ENCODE assay signal across 9 mouse cellular contexts in genomic region chr13:108347016-108347415, GRCm38 (mm10). TPM values are rescaled to one million over a fixed set of nuclear protein-coding genes. Genes with fewer than 3 reads are reported as not detected.
DNase-seq lines count a peak whose midpoint lies in the region; ATAC-seq lines count a peak whose summit lies in the region.
"Had no signal": no experiment of that assay in that cellular context is flagged by ENCODE, and none has a peak within 500 bp of the region (broad histone marks: within the 10 kb centered on the region; RNA-seq: fewer than 3 reads in every experiment).

No protein-coding gene starts in this region.

- H3K4me3 ChIP-seq in embryonic facial prominence, embryonic 14.5 days (ENCODE audit: low read depth, low read length) = no peak overlapping the region
- no peak overlapping the region for H3K4me3 ChIP-seq in intestine, embryonic 16.5 days (ENCODE audit: low read length)
- H3K4me3 ChIP-seq in stomach, embryonic 16.5 days (replicated peaks; ENCODE audit: low read length) = no peak overlapping the region
- H3K4me3 ChIP-seq: heart, embryonic 13.5 days had no signal

- peak; percentile 79 for ATAC-seq in embryonic facial prominence, embryonic 14.5 days (ENCODE audit: low read depth)
- ATAC-seq in intestine, embryonic 16.5 days = peak; percentile 55; the same call in 1 of the 2 replicates
- peak; percentile 56; the same call in 1 of the 2 replicates for ATAC-seq in stomach, embryonic 16.5 days (ENCODE audit: insufficient read depth, low FRiP score)

- H3K27ac ChIP-seq in embryonic facial prominence, embryonic 14.5 days (replicated peaks; ENCODE audit: low read depth, low read length) = no peak overlapping the region
- no peak overlapping the region for H3K27ac ChIP-seq in intestine, embryonic 16.5 days (ENCODE audit: low read length)
- no peak overlapping the region for H3K27ac ChIP-seq in stomach, embryonic 16.5 days (ENCODE audit: low read length)
- H3K27ac ChIP-seq: heart, embryonic 13.5 days had no signal

- 46% methylated on average over 4 of the region's 4 CpGs for WGBS in embryonic facial prominence, embryonic 14.5 days
- WGBS in intestine, embryonic 16.5 days = 42% methylated on average over 4 of the region's 4 CpGs
- WGBS in stomach, embryonic 16.5 days = 52% methylated on average over 4 of the region's 4 CpGs

- DNase-seq in cerebellum, adult 9-10 months = peak; percentile 12
- DNase-seq in cerebellum, adult 9-11 months = no peak
- peak; percentile 5 to 21 for DNase-seq in spleen, postnatal 36 days (ENCODE audit: low spot score in 2 of 2)
- no peak for DNase-seq in spleen, adult 12 weeks (ENCODE audit: low spot score)
- peak; percentile 87 for DNase-seq in embryonic facial prominence, embryonic 14.5 days (ENCODE audit: low spot score)
- DNase-seq in lung, postnatal 14 days = peak; percentile 64

- no peaks in the 10 kb centered on the region for H3K27me3 ChIP-seq in embryonic facial prominence, embryonic 14.5 days (replicated peaks; ENCODE audit: control insufficient read depth, insufficient read depth, low read length)
- H3K27me3 ChIP-seq in intestine, embryonic 16.5 days (replicated peaks; ENCODE audit: control insufficient read depth, insufficient read depth, low read length) = no peaks in the 10 kb centered on the region
- H3K27me3 ChIP-seq in stomach, embryonic 16.5 days (ENCODE audit: control insufficient read depth, insufficient read depth, low read length) = no peaks in the 10 kb centered on the region
- H3K27me3 ChIP-seq: heart, embryonic 13.5 days had no signal

- no peak overlapping the region for H3K9ac ChIP-seq in embryonic facial prominence, embryonic 14.5 days (ENCODE audit: low read depth, low read length)
- no peak overlapping the region for H3K9ac ChIP-seq in intestine, embryonic 16.5 days (ENCODE audit: low read depth, low read length)
- H3K9ac ChIP-seq in stomach, embryonic 16.5 days (ENCODE audit: low read length) = no peak overlapping the region
- H3K9ac ChIP-seq: heart, embryonic 13.5 days had no signal

- no peak overlapping the region for H3K4me2 ChIP-seq in embryonic facial prominence, embryonic 14.5 days (ENCODE audit: low read depth, low read length)
- no peak overlapping the region for H3K4me2 ChIP-seq in intestine, embryonic 16.5 days (ENCODE audit: low read depth, low read length)
- no peak overlapping the region for H3K4me2 ChIP-seq in stomach, embryonic 16.5 days (ENCODE audit: low read depth, low read length)
- H3K4me2 ChIP-seq: heart, embryonic 13.5 days had no signal

- no peaks in the 10 kb centered on the region for H3K36me3 ChIP-seq in embryonic facial prominence, embryonic 14.5 days (ENCODE audit: control insufficient read depth, insufficient read depth, low read length)
- H3K36me3 ChIP-seq in intestine, embryonic 16.5 days (ENCODE audit: control insufficient read depth, insufficient read depth, low read length) = no peaks in the 10 kb centered on the region
- H3K36me3 ChIP-seq in stomach, embryonic 16.5 days (ENCODE audit: control insufficient read depth, insufficient read depth, low read length) = no peaks in the 10 kb centered on the region
- H3K36me3 ChIP-seq: heart, embryonic 13.5 days had no signal

- H3K4me1 ChIP-seq in embryonic facial prominence, embryonic 14.5 days (ENCODE audit: control insufficient read depth, insufficient read depth, low read length) = no peaks in the 10 kb centered on the region
- H3K4me1 ChIP-seq in intestine, embryonic 16.5 days (ENCODE audit: control insufficient read depth, insufficient read depth, low read length) = no peaks in the 10 kb centered on the region
- H3K4me1 ChIP-seq in stomach, embryonic 16.5 days (ENCODE audit: control insufficient read depth, insufficient read depth, low read length) = no peaks in the 10 kb centered on the region
- H3K4me1 ChIP-seq: heart, embryonic 13.5 days had no signal

- no peaks in the 10 kb centered on the region for H3K9me3 ChIP-seq in embryonic facial prominence, embryonic 14.5 days (ENCODE audit: control insufficient read depth, low read length)
- H3K9me3 ChIP-seq in intestine, embryonic 16.5 days (ENCODE audit: control insufficient read depth, low read length) = no peaks in the 10 kb centered on the region
- H3K9me3 ChIP-seq in stomach, embryonic 16.5 days (replicated peaks; ENCODE audit: control insufficient read depth, low read length) = no peaks in the 10 kb centered on the region
- H3K9me3 ChIP-seq: heart, embryonic 13.5 days had no signal

RNA-seq across cellular contexts. Expression of gene Depdc1b, which starts 30.9 kb away (rescaled TPM):
- 5.6 and 7.4 TPM in 2 replicates for polyA plus RNA-seq in embryonic facial prominence, embryonic 14.5 days (2014; fragmentation: Nextera tagmentation; extraction: Ambion mirVana)
- 5.6 and 5.9 TPM in 2 replicates for polyA plus RNA-seq in intestine, embryonic 16.5 days (2015; fragmentation: Nextera tagmentation; extraction: Ambion mirVana)
- 6.8 and 8.2 TPM in 2 replicates for polyA plus RNA-seq in stomach, embryonic 16.5 days (2015; fragmentation: Nextera tagmentation; extraction: Ambion mirVana)

Comparison
In these comparisons a context has a peak if more than half of its experiments do, and no peak if none do; other contexts are left out.
1. DNase-seq: peak in cerebellum, adult 9-10 months (single experiment), spleen, postnatal 36 days (2 of 2), embryonic facial prominence, embryonic 14.5 days (single experiment) and lung, postnatal 14 days (single experiment); none in cerebellum, adult 9-11 months (single experiment) and spleen, adult 12 weeks (single experiment).
2. Peak in every context shown above with its lines, with median percentiles within 50 percentile points of each other: ATAC-seq.